Mouse (Mus musculus) neural tube, embryonic 15.5 days (tissue): ENCODE data around the gene Selenoo. TPM values are rescaled to one million over a fixed set of nuclear protein-coding genes. Genes with fewer than 3 reads are reported as not detected.

ENCODE experiments used
- ATAC-seq: fragments of 200-750 bp; cut with Nextera tagmentation; 2 replicates; pipeline ENCODE4 v1.8.0; 2017; ENCODE audit warnings: mild to moderate bottlenecking, moderate TSS enrichment, moderate library complexity; ENCODE audit not compliant: low FRiP score
- H3K27ac ChIP-seq: fragments of 300-500 bp; sonication (generic); replicated peaks from 2 replicates; pipeline ENCODE4 v1.5.1; 2015; ENCODE audit warnings: mild to moderate bottlenecking, inconsistent platforms
- H3K27me3 ChIP-seq: fragments of 300-500 bp; sonication (generic); replicated peaks from 2 replicates; pipeline ENCODE4 v1.6.1; 2015; ENCODE audit warnings: inconsistent platforms
- H3K36me3 ChIP-seq: fragments of 300-500 bp; sonication (generic); 2 replicates; pipeline ENCODE4 v1.6.1; 2015; ENCODE audit warnings: inconsistent platforms
- H3K4me1 ChIP-seq: fragments of 300-500 bp; sonication (generic); 2 replicates; pipeline ENCODE4 v1.6.1; 2015; ENCODE audit warnings: inconsistent platforms
- H3K4me2 ChIP-seq: fragments of 300-500 bp; sonication (generic); 2 replicates; pipeline ENCODE4 v1.6.1; 2015; ENCODE audit warnings: inconsistent platforms, mild to moderate bottlenecking, moderate library complexity
- H3K4me3 ChIP-seq: fragments of 300-500 bp; sonication (generic); replicated peaks from 2 replicates; pipeline ENCODE4 v1.5.1; 2015; ENCODE audit warnings: mild to moderate bottlenecking, inconsistent platforms
- H3K9ac ChIP-seq: fragments of 300-500 bp; sonication (generic); replicated peaks from 2 replicates; pipeline ENCODE4 v1.6.1; 2015; ENCODE audit warnings: mild to moderate bottlenecking, inconsistent platforms
- H3K9me3 ChIP-seq: fragments of 300-500 bp; sonication (generic); replicated peaks from 2 replicates; pipeline ENCODE4 v1.6.1; 2016; ENCODE audit warnings: inconsistent platforms
- WGBS: fragments of 180-500 bp; shearing (Covaris S2); methylation state at CpG from one replicate; pipeline ENCODE4 v1.1.7; 2015; ENCODE audit warnings: mixed read lengths; 5-methylcytosine and 5-hydroxymethylcytosine counted together
- polyA plus RNA-seq: library from polyadenylated mRNA; unstranded; fragments of >200 nt; fragmentation: Nextera tagmentation; extraction: Ambion mirVana; gene quantifications from 2 replicates; pipeline ENCODE4 v1.2.1, GENCODE M21; 2015

Selenoo gene
- polyA plus RNA-seq, 1 experiment from 2014 or later, result 19.7 TPM

DNA sequence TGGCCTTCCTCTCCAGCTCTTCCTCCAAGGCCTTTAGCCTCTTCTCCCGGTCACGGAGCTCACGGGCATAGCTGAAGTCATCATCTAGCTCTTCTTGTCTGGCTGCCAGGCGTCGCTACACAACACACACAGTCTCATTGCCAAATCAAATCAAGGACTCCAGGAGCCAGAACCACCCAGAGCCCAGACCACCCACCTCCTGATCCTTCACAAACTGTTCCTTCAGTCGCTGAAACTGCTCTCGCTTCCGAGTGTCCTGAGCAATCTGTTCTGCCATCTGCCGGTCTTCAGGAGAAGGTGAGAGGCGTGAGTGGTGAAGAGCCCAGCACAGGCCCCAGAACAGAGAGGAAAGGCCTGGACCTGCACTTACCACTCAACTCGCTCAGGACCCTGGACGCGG is 17.2 kb downstream of the Selenoo start:
- H3K9ac ChIP-seq, result no peak overlapping the region
- no peaks in the 10 kb centered on the region for H3K27me3 ChIP-seq
- H3K4me1 ChIP-seq, result no peaks in the 10 kb centered on the region
- H3K27ac ChIP-seq, result no peak overlapping the region
- no peak overlapping the region for H3K4me3 ChIP-seq
- no peaks in the 10 kb centered on the region for H3K9me3 ChIP-seq
- WGBS, result 92% methylated on average over 13 of the region's 13 CpGs
- H3K4me2 ChIP-seq, result no peak overlapping the region
- no peak for ATAC-seq
- peaks cover 99% of the 10 kb centered on the region for H3K36me3 ChIP-seq

DNA sequence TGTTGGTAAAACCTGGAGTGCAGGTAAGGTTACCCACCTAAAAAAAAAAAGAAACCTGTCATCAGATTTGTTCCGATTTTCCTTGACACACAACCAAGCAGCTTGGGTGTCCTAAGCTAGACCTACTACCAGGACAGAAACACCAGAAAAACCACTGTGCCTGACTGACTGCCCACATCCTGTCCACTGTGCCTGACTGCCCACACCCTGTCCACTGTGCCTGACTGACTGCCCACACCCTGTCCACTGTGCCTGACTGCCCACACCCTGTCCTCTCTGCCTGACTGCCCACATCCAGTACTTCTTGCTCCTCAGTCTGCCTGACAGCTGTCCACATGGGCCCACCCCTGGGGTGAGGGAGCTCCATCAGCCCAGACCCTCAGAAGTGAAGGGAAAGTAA is 18.1 kb downstream of the Selenoo start:
- H3K27me3 ChIP-seq, result no peaks in the 10 kb centered on the region
- no peak overlapping the region for H3K4me3 ChIP-seq
- ATAC-seq, result no peak
- WGBS, result 96% methylated on average over 1 of the region's 1 CpGs
- no peaks in the 10 kb centered on the region for H3K9me3 ChIP-seq
- H3K4me1 ChIP-seq, result no peaks in the 10 kb centered on the region
- H3K27ac ChIP-seq, result no peak overlapping the region
- no peak overlapping the region for H3K9ac ChIP-seq
- H3K4me2 ChIP-seq, result no peak overlapping the region
- H3K36me3 ChIP-seq, result peaks cover 98% of the 10 kb centered on the region

DNA sequence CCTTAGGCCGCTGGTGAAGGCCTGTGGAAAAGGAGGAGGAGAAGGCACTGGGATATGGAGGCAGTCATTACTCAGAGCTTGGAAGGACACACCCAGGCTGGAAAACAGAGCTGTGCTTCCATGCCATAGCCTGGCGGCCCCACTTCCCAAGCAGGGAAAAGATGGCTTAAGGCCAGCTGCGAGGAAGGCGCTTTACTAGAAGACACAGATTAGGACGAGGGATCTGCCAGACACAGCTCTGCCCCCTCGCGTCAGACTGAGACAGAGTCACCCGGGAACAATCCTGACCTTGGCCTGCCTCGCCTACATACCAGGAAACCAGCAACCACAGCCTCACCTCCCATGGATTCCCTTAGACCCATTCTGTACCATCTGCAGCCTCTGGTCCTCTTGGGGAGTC is 21.3 kb downstream of the Selenoo start:
- Histone ChIP-seq H3K27ac (no peak overlapping the region), H3K4me3 (no peak overlapping the region), H3K4me1 (no peaks in the 10 kb centered on the region), H3K36me3 (peaks cover 89% of the 10 kb centered on the region), H3K9ac (no peak overlapping the region), H3K9me3 (no peaks in the 10 kb centered on the region), H3K4me2 (no peak overlapping the region), H3K27me3 (no peaks in the 10 kb centered on the region)
- no peak for ATAC-seq
- WGBS, result 90% methylated on average over 9 of the region's 9 CpGs

DNA sequence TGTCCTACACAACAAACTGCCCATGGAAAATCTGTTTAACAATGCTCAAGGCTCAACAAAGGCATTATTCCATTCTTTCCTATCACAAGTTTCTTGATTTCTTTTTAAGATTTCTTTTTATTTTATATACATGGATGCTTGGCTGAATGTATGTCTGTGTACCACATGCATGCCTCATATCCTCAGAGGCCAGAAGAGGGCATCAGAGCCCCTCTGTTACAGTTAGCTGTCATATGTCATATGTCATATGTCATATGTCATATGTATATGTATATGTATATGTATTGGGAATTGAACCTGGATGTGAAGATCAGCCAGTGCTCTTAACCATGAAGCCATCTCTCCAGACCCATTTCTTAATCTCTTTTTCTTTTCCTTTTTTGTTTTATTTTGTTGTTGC is 29.1 kb downstream of the Selenoo start:
- Histone ChIP-seq H3K4me2 (no peak overlapping the region), H3K9ac (no peak overlapping the region), H3K36me3 (peaks cover 48% of the 10 kb centered on the region), H3K27ac (no peak overlapping the region), H3K9me3 (no peaks in the 10 kb centered on the region), H3K4me1 (peaks cover 35% of the 10 kb centered on the region), H3K4me3 (no peak overlapping the region), H3K27me3 (no peaks in the 10 kb centered on the region)
- no peak for ATAC-seq

DNA sequence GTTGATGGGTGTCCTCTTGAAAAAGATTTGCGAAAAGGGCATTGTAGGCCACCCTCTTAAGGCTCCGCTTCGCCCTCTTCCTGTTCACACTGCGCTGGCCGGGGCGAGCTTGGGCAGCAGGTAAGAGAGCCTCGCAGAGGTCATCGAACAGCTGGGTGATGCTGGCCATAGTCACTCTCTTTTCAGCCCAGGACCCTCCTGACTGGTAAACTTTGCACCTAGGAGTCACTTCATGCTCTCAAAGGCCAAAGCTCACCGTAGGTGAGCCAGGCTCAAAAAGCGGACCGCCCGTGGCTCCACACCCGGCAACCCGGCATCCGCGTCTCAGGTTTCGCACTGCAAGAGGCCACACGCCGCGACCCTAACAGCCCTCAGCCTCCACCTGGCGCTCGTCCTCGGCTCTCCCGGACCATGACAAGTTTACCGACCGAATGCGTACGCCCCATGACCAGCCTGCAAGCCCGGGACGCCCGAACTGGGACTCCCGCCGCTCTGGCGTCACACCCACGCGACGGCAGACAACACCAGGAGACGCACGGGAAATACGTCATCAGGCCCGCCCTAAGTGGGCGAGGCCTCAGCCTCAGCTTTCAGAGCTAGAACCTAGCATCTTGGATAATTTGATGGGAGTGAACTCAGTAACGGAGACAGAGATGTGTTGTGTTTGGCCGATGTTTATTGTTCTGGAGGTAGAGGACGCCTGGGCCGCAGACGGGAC is 33.9 kb downstream of the Selenoo start, which contains the start of gene Tubgcp6:
TSS of gene Tubgcp6 (minus strand) at position 464 of the 718 bp plus-strand sequence.
- Histone ChIP-seq H3K36me3 (peaks cover 15% of the 10 kb centered on the region), H3K4me3 (peak within 1 kb of the TSS; percentile 92), H3K4me1 (peaks cover 53% of the 10 kb centered on the region), H3K9ac (peak within 1 kb of the TSS; percentile 77), H3K9me3 (no peaks in the 10 kb centered on the region), H3K4me2 (peak within 1 kb of the TSS; percentile 95), H3K27me3 (no peaks in the 10 kb centered on the region), H3K27ac (peak within 1 kb of the TSS; percentile 88)
- WGBS, result under 1% methylated on average over 47 of the region's 47 CpGs
- ATAC-seq, result peak; percentile 82

DNA sequence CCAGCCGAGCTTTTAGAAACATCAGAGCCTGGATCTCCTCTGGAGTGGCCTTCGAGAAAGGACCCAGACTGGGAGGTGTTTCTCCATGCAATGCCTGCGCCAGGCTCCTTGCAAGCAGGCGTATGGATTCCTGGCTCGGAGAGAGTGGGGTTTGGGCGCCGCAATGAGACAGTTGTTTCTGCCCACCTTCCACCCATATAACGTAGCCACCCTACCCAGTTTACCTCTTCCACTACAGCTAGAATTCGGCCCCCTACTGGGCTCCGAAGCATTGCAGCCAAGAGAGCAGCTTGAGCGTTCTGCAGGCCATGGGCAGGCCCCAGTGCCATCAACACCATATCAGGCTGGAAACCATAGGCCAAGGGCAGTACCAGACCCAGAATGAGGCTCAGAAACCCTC is 34.7 kb downstream of the Selenoo start:
- peak overlapping the region; percentile 77 for H3K9ac ChIP-seq
- H3K4me2 ChIP-seq, result peak overlapping the region; percentile 95
- ATAC-seq, result peak; percentile 25; the same call in 1 of the 2 replicates
- H3K4me3 ChIP-seq, result peak overlapping the region; percentile 92
- H3K36me3 ChIP-seq, result peaks cover 9% of the 10 kb centered on the region
- peak overlapping the region; percentile 88 for H3K27ac ChIP-seq
- H3K4me1 ChIP-seq, result peaks cover 59% of the 10 kb centered on the region
- no peaks in the 10 kb centered on the region for H3K27me3 ChIP-seq
- 22% methylated on average over 11 of the region's 11 CpGs for WGBS
- no peaks in the 10 kb centered on the region for H3K9me3 ChIP-seq

DNA sequence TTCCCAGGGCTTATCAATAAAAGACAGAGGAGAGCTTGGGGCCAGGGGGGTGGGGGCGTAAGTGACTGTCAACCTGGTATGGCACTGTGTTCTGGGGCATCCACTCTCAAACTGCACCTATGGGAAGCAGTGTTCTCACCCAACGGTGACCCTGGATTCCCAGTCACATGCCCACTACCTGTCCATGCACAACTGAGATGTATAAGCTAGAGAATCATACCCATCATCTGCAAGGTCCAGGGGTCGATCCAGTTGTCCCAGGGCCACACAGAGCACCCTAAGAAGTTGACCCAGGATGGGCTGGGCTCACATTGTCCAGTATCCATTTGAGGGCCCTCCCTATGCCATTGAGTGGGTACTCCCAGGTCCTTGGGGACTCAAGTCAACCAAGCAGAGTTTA is 35.4 kb downstream of the Selenoo start:
- Histone ChIP-seq H3K27me3 (no peaks in the 10 kb centered on the region), H3K4me2 (no peak overlapping the region), H3K27ac (0 out of 2 replicates have a peak overlapping the region, but pooled peaks have one; percentile 88), H3K4me3 (no peak overlapping the region), H3K9ac (peak overlapping the region; percentile 77; the same call in 1 of the 2 replicates), H3K36me3 (peaks cover 5% of the 10 kb centered on the region), H3K4me1 (peaks cover 65% of the 10 kb centered on the region), H3K9me3 (no peaks in the 10 kb centered on the region)
- 93% methylated on average over 3 of the region's 3 CpGs for WGBS
- ATAC-seq, result no peak

GRCm38 (mm10) chr15:89125351-89125750 is 36.5 kb downstream of the Selenoo start:
- Histone ChIP-seq H3K36me3 (peaks cover 3% of the 10 kb centered on the region; the same call in 1 of the 2 replicates), H3K4me1 (peaks cover 54% of the 10 kb centered on the region), H3K27me3 (no peaks in the 10 kb centered on the region), H3K27ac (no peak overlapping the region), H3K9ac (no peak overlapping the region), H3K9me3 (no peaks in the 10 kb centered on the region), H3K4me3 (no peak overlapping the region), H3K4me2 (no peak overlapping the region)
- WGBS, result 97% methylated on average over 9 of the region's 9 CpGs
- no peak for ATAC-seq

DNA sequence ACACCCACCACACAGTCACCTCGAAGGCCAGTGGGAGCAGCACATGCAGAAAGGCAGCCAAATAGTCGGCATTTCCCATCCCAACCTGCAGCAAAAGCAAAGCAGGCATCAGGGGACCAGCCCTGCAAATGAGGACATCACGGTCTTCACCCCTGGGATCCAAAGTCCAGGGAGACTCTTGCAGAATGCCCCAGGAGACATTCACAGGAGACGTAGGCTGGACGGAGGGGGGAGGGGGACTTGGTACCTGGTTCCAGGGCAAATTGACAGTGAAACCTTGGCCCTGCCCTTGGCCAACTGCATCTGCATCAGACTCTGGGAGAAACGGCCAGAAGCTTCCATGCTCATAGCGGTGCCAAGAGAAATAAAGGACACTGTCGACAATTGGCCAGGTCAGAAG is 37.7 kb downstream of the Selenoo start:
- Histone ChIP-seq H3K9ac (no peak overlapping the region), H3K4me3 (no peak overlapping the region), H3K4me2 (no peak overlapping the region), H3K36me3 (peaks cover 3% of the 10 kb centered on the region; the same call in 1 of the 2 replicates), H3K27me3 (no peaks in the 10 kb centered on the region), H3K9me3 (no peaks in the 10 kb centered on the region), H3K4me1 (peaks cover 42% of the 10 kb centered on the region), H3K27ac (no peak overlapping the region)
- 87% methylated on average over 8 of the region's 8 CpGs for WGBS
- ATAC-seq, result no peak

DNA sequence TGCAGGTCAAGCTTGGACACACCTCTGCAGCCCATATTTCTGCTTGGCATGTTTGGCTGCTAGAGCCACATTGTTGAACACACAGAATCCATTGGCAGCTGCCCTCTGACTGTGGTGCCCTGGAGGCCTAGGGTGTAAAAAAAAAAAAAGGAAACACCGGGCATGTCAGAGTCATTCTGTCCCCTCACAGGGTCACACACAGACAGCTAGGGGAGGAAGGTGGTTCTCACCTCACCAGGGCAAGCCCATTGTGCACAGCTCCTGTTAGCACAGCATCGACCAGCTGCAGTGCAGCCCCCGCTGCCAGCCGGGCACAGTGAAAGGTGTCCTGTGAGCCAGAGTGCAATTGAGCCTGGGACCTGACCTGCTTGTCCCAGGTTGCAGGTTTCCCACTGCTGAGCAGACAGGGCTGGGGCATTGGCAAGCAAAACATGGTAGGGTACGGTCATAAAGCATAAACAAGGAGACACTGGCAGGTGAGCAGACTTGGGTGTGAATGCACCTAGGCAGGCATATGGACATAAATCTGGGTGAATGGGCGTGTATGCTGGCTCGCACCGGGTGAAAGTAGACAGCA is 38.6 kb downstream of the Selenoo start:
- peak overlapping the region; percentile 82; the same call in 1 of the 2 replicates for H3K27ac ChIP-seq
- H3K27me3 ChIP-seq, result no peaks in the 10 kb centered on the region
- H3K9ac ChIP-seq, result peak overlapping the region; percentile 68
- peaks cover 33% of the 10 kb centered on the region for H3K4me1 ChIP-seq
- H3K4me2 ChIP-seq, result peak overlapping the region; percentile 86
- peaks cover 3% of the 10 kb centered on the region; the same call in 1 of the 2 replicates for H3K36me3 ChIP-seq
- no peak for ATAC-seq
- 71% methylated on average over 8 of the region's 8 CpGs for WGBS
- no peaks in the 10 kb centered on the region for H3K9me3 ChIP-seq
- peak overlapping the region; percentile 62 for H3K4me3 ChIP-seq

DNA sequence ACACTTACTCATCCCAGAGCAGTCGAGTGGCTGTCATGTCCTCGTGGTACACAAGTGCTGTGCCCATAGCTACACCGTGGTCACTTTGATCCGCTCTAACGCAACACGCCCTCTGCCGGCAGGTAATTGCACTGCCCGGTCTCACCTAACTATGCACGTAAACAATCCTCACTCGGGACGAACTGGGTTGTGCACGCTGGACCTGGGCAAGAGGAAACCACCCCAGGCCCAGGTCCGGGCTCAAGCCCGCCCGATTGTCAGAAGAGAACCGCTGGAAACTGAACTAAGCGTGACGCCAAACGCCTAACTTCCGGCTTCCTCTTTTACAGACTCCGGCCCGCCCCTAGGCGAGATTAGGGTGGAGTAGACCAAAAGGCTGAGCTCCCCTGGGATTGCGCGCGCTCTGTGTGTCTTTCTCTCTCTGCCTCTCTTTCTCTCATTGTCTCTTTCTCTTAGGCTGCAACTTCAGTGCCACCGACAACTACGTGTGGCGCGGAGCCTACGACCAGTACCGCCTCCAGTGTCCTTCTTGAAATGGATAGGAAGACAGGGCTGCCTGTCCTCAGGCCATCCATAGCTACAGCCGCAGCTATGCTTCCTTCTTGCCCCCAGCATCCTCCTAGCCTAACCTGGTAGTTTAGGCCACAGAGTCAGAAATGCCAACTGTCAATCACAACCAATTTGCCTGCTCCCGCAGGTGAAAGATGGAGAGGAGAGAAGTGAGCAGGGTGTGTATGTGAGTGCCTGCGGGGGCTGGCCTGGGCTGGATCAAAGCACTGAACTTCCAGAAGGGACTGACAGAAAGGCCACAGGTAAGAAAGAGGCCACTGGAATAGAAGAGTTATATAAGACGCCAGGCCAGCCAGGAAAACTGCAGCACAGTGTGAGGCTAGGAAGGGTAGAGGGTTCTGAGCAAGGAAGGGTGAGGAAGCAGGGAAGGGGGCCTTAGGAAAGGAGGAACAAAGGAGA is 39.8 kb downstream of the Selenoo start, which contains the start of gene Hdac10:
TSS of gene Hdac10 (minus strand) at position 319 of the 969 bp plus-strand sequence.
- peak within 1 kb of the TSS; percentile 86 for H3K4me2 ChIP-seq
- H3K4me1 ChIP-seq, result peaks cover 26% of the 10 kb centered on the region
- 3% methylated on average over 36 of the region's 36 CpGs for WGBS
- ATAC-seq, result peak; percentile 88
- H3K27me3 ChIP-seq, result no peaks in the 10 kb centered on the region
- H3K9ac ChIP-seq, result peak within 1 kb of the TSS; percentile 68
- peaks cover 3% of the 10 kb centered on the region; the same call in 1 of the 2 replicates for H3K36me3 ChIP-seq
- H3K27ac ChIP-seq, result peak within 1 kb of the TSS; percentile 82
- H3K4me3 ChIP-seq, result peak within 1 kb of the TSS; percentile 62
- H3K9me3 ChIP-seq, result no peaks in the 10 kb centered on the region
